Mouse (Mus musculus): ENCODE results near the gene Mxra7.

GRCm38 (mm10) chr11:116818722-116819121, 9.1 kb downstream of the Mxra7 start:
- TF ChIP-seq GATA1 (IDR thresholded peaks at IDR 0.05; ENCODE audit: low read length): no peak
- no peak for TF ChIP-seq TAL1 (IDR thresholded peaks at IDR 0.05; ENCODE audit: low read length)
